8 mouse cellular contexts compared by ENCODE assay signal in the genomic region with DNA sequence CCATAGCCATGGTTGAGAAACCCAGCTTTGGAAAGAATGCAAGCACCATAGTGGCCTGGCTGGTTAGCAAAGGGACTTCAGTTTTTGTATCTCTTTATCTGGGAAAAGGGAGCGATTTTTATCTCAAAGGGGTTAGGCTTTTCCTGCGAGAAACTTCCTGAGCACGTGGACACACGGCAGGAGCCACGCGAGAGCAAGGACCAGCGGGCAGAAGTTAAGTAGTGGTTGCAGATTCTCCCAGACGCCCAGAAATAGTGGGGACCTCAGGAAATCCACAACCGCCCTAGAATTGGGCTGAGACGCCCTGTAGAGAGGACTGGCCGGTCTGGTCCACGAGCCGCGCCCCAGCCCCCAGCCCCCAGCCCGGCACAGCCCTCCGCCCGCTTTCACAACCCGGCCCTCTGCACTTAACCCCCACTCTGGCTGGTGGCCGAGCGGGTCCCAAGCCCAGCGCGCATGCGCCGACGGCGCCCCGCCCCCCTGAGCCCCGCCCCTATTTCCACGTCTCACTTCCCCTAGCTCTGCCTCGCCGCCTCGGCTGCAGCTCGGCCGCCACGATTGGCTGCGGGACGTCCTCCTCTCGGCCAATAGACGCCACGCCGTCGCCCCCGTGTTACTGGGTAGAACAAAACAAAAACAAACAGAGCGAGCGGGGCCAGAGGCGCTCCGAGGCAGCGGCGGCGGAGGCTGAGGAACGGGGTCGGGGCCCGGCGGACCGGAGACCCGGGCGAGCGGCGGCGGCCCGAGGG. TPM values are rescaled to one million over a fixed set of nuclear protein-coding genes. Genes with fewer than 3 reads are reported as not detected.
DNase-seq lines count a peak whose midpoint lies in the region; ATAC-seq and TF ChIP-seq lines count a peak whose summit lies in the region.

No protein-coding gene starts in this region.

- H3K4me2 ChIP-seq in lung, postnatal 0 days (replicated peaks; ENCODE audit: low read depth, low read length) = peak overlapping the region; percentile 82

- peak; percentile 100 for DNase-seq in MEL (ENCODE audit: low read depth, low spot score)
- peak; percentile 94 to 97 for DNase-seq in cerebellum, adult 2 months
- DNase-seq in forelimb bud, embryonic 11.5 days (ENCODE audit: low read depth, low spot score) = peak; percentile 96
- peak; percentile 99 for DNase-seq in hindbrain, embryonic 10.5 days (ENCODE audit: low spot score)
- DNase-seq in layer of hippocampus, adult 9-11 months = peak; percentile 98
- peak; percentile 99 for DNase-seq in lung, postnatal 0 days (ENCODE audit: low spot score)
- DNase-seq in ovary, postnatal 14 days (ENCODE audit: low spot score) = peak; percentile 89
- DNase-seq in thymus, postnatal 14 days = peak; percentile 96

- TF ChIP-seq EP300 in MEL (IDR thresholded peaks at IDR 0.05; ENCODE audit: low read depth in 1 of 2, low read length in 2 of 2) = peak; percentile 43 to 47; a peak in 2 of 4 replicates
- peak; percentile 11; the same call in 1 of the 2 replicates for TF ChIP-seq EP300 in lung, postnatal 0 days (IDR thresholded peaks at IDR 0.05)

- no peaks in the 10 kb centered on the region for H3K9me3 ChIP-seq in MEL (replicated peaks; ENCODE audit: insufficient read depth, low read length)
- H3K9me3 ChIP-seq in hindbrain, embryonic 10.5 days = no peaks in the 10 kb centered on the region
- H3K9me3 ChIP-seq in lung, postnatal 0 days (ENCODE audit: low read length) = no peaks in the 10 kb centered on the region

- ATAC-seq in lung, postnatal 0 days = peak; percentile 98

- H3K4me1 ChIP-seq in MEL (ENCODE audit: control insufficient read depth in 1 of 2, insufficient read depth in 2 of 2, low read length in 2 of 2) = peaks cover 13 to 17% of the 10 kb centered on the region in 2 experiments
- peaks cover 9% of the 10 kb centered on the region for H3K4me1 ChIP-seq in cerebellum, adult 2 months (ENCODE audit: control insufficient read depth, insufficient read depth, low read length)
- peaks cover 29% of the 10 kb centered on the region for H3K4me1 ChIP-seq in hindbrain, embryonic 10.5 days (replicated peaks)
- H3K4me1 ChIP-seq in lung, postnatal 0 days (ENCODE audit: insufficient read depth, low read depth, low read length) = peaks cover 14% of the 10 kb centered on the region

- no peak for TF ChIP-seq CTCF in MEL (IDR thresholded peaks at IDR 0.05 in 2 of 3, conservative IDR thresholded peaks at IDR 0.05 in 1 of 3; ENCODE audit: control insufficient read depth in 1 of 3, insufficient read depth in 1 of 3, low read depth in 2 of 3, low read length in 3 of 3, poor library complexity in 1 of 3, severe bottlenecking in 1 of 3)
- TF ChIP-seq CTCF in cerebellum, adult 2 months (IDR thresholded peaks at IDR 0.05; ENCODE audit: borderline replicate concordance, insufficient read depth, low read depth, low read length) = no peak
- peak; percentile 8; the same call in 1 of the 2 replicates for TF ChIP-seq CTCF in lung, postnatal 0 days (IDR thresholded peaks at IDR 0.05)

- peak overlapping the region; percentile 82 for H3K9ac ChIP-seq in MEL (ENCODE audit: control insufficient read depth, low read depth, low read length, poor library complexity, severe bottlenecking)
- peak overlapping the region; percentile 72 for H3K9ac ChIP-seq in lung, postnatal 0 days (replicated peaks; ENCODE audit: low read depth)

- H3K27ac ChIP-seq in MEL (ENCODE audit: control insufficient read depth, low read depth, low read length) = peak overlapping the region; percentile 88
- H3K27ac ChIP-seq in cerebellum, adult 2 months (ENCODE audit: insufficient read depth, low read length) = peak overlapping the region; percentile 77
- peak overlapping the region; percentile 93 for H3K27ac ChIP-seq in hindbrain, embryonic 10.5 days
- peak overlapping the region; percentile 94 for H3K27ac ChIP-seq in lung, postnatal 0 days (ENCODE audit: low read length)

- TF ChIP-seq POLR2A in MEL (IDR thresholded peaks at IDR 0.05; ENCODE audit: control insufficient read depth in 1 of 2, insufficient read depth in 1 of 2, low read depth in 1 of 2, low read length in 2 of 2, poor library complexity in 1 of 2) = peak; percentile 58 to 88
- peak; percentile 73 for TF ChIP-seq POLR2A in cerebellum, adult 2 months (IDR thresholded peaks at IDR 0.05; ENCODE audit: borderline replicate concordance, insufficient read depth, low read length)

- H3K27me3 ChIP-seq in MEL (ENCODE audit: control insufficient read depth in 1 of 2, insufficient read depth in 2 of 2, low read length in 2 of 2) = no peaks in the 10 kb centered on the region
- H3K27me3 ChIP-seq in cerebellum, adult 2 months (ENCODE audit: control insufficient read depth, insufficient read depth, low read length) = no peaks in the 10 kb centered on the region
- no peaks in the 10 kb centered on the region for H3K27me3 ChIP-seq in hindbrain, embryonic 10.5 days (ENCODE audit: insufficient read depth, poor library complexity, severe bottlenecking)
- H3K27me3 ChIP-seq in lung, postnatal 0 days (replicated peaks; ENCODE audit: insufficient read depth, low read length) = no peaks in the 10 kb centered on the region

- H3K36me3 ChIP-seq in MEL (ENCODE audit: control insufficient read depth in 1 of 2, insufficient read depth in 2 of 2, low read length in 2 of 2) = peaks cover 0 to 14% of the 10 kb centered on the region in 2 experiments; a peak in 2 of 4 replicates
- H3K36me3 ChIP-seq in hindbrain, embryonic 10.5 days = no peaks in the 10 kb centered on the region
- no peaks in the 10 kb centered on the region for H3K36me3 ChIP-seq in lung, postnatal 0 days (ENCODE audit: insufficient read depth, low read length)

- peaks cover 12% of the 10 kb centered on the region for H3K79me2 ChIP-seq in MEL (ENCODE audit: control insufficient read depth, insufficient read depth, low read length, poor library complexity)

- 2% methylated on average over 61 of the region's 61 CpGs for WGBS in cerebellum, adult 2 months
- WGBS in hindbrain, embryonic 10.5 days = 1% methylated on average over 61 of the region's 61 CpGs
- WGBS in lung, postnatal 0 days = under 1% methylated on average over 57 of the region's 61 CpGs

- peak overlapping the region; percentile 68 to 96 for H3K4me3 ChIP-seq in MEL (ENCODE audit: control insufficient read depth in 1 of 2, insufficient read depth in 1 of 2, low read depth in 2 of 2, low read length in 2 of 2)
- H3K4me3 ChIP-seq in cerebellum, adult 2 months (replicated peaks; ENCODE audit: insufficient read depth, low read depth, low read length) = peak overlapping the region; percentile 61
- H3K4me3 ChIP-seq in hindbrain, embryonic 10.5 days = peak overlapping the region; percentile 82
- peak overlapping the region; percentile 93 for H3K4me3 ChIP-seq in lung, postnatal 0 days (ENCODE audit: low read depth, low read length)

- TF ChIP-seq RAD21 in MEL (IDR thresholded peaks at IDR 0.05; ENCODE audit: low read depth, low read length) = no peak

TF ChIP-seq in MEL, 35 proteins besides CTCF, POLR2A, EP300 and RAD21 (continues in another document):
- TF ChIP-seq RCOR1 (IDR thresholded peaks at IDR 0.05; ENCODE audit: low read depth, low read length) (no peak), GATA1 (IDR thresholded peaks at IDR 0.05; ENCODE audit: low read depth, low read length) (no peak), ZC3H11A (IDR thresholded peaks at IDR 0.05; ENCODE audit: low read depth, low read length) (no peak; the same call in none of the 2 replicates), UBTF (IDR thresholded peaks at IDR 0.05; ENCODE audit: borderline replicate concordance, insufficient read depth, low read depth, low read length) (no peak), ZKSCAN1 (IDR thresholded peaks at IDR 0.05; ENCODE audit: low read depth, low read length) (no peak), NELFE (IDR thresholded peaks at IDR 0.05; ENCODE audit: low read depth, low read length) (peak; percentile 81), MAFK (IDR thresholded peaks at IDR 0.05; ENCODE audit: borderline replicate concordance, low read depth, low read length) (no peak), TBP (IDR thresholded peaks at IDR 0.05; ENCODE audit: low read depth, low read length) (peak; percentile 66; the same call in 1 of the 2 replicates), CHD1 (IDR thresholded peaks at IDR 0.05; ENCODE audit: low read depth, low read length) (0 out of 2 replicates have a peak, but pooled peaks have one; percentile 69), MXI1 (IDR thresholded peaks at IDR 0.05; ENCODE audit: low read depth, low read length) (peak; percentile 94), GABPA (IDR thresholded peaks at IDR 0.05; ENCODE audit: low read depth, low read length) (no peak), HCFC1 (IDR thresholded peaks at IDR 0.05; ENCODE audit: low read depth, low read length) (peak; percentile 54), MAX (IDR thresholded peaks at IDR 0.05; ENCODE audit: low read length) (peak; percentile 96), ZNF384 (IDR thresholded peaks at IDR 0.05; ENCODE audit: low read depth, low read length) (no peak), ETS1 (IDR thresholded peaks at IDR 0.05; ENCODE audit: low read depth, low read length) (peak; percentile 46), CHD2 (IDR thresholded peaks at IDR 0.05; ENCODE audit: low read length) (peak; percentile 79; the same call in 1 of the 2 replicates)

RNA-seq across cellular contexts. Expression of gene Pdcd4, which starts 10.9 kb away (rescaled TPM):
- 19.7 and 30.0 TPM in 2 replicates for total RNA-seq in MEL (2012; rRNA removed)
- 10 to 100 TPM in 1 of 2 experiments, not detected in 1; 37.6 TPM for polyA plus RNA-seq in MEL (2012; ENCODE audit: insufficient read depth in 1 of 2, insufficient read length in 2 of 2, low read depth in 1 of 2, low replicate concordance in 2 of 2, missing spikeins in 1 of 2)
- polyA plus RNA-seq in cerebellum, adult 2 months (2012; rRNA removed) = 40.0 and 42.3 TPM in 2 replicates
- polyA plus RNA-seq in hindbrain, embryonic 10.5 days (2016; fragmentation: Nextera tagmentation; extraction: Ambion mirVana) = 49.8 and 49.9 TPM in 2 replicates
- 64.6 and 68.9 TPM in 2 replicates for polyA plus RNA-seq in lung, postnatal 0 days (2015; fragmentation: Nextera tagmentation; extraction: Ambion mirVana)

RNA-seq across cellular contexts. Expression of gene Shoc2, which starts 41.2 kb away (rescaled TPM):
- 33.4 and 37.0 TPM in 2 replicates for total RNA-seq in MEL (2012; rRNA removed)
- 10 to 100 TPM in 1 of 2 experiments, not detected in 1; 55.6 TPM for polyA plus RNA-seq in MEL (2012; ENCODE audit: insufficient read depth in 1 of 2, insufficient read length in 2 of 2, low read depth in 1 of 2, low replicate concordance in 2 of 2, missing spikeins in 1 of 2)
- 31.0 and 31.9 TPM in 2 replicates for polyA plus RNA-seq in cerebellum, adult 2 months (2012; rRNA removed)
- 56.3 and 57.8 TPM in 2 replicates for polyA plus RNA-seq in hindbrain, embryonic 10.5 days (2016; fragmentation: Nextera tagmentation; extraction: Ambion mirVana)
- 26.7 and 30.2 TPM in 2 replicates for polyA plus RNA-seq in lung, postnatal 0 days (2015; fragmentation: Nextera tagmentation; extraction: Ambion mirVana)

RNA-seq across cellular contexts. Expression of gene Bbip1, which starts 41.5 kb away (rescaled TPM):
- 71.3 and 81.9 TPM in 2 replicates for total RNA-seq in MEL (2012; rRNA removed)
- 10 to 100 TPM in 1 of 2 experiments, not detected in 1; 75.9 TPM for polyA plus RNA-seq in MEL (2012; ENCODE audit: insufficient read depth in 1 of 2, insufficient read length in 2 of 2, low read depth in 1 of 2, low replicate concordance in 2 of 2, missing spikeins in 1 of 2)
- 73.3 and 81.1 TPM in 2 replicates for polyA plus RNA-seq in cerebellum, adult 2 months (2012; rRNA removed)
- polyA plus RNA-seq in hindbrain, embryonic 10.5 days (2016; fragmentation: Nextera tagmentation; extraction: Ambion mirVana) = 112 and 124 TPM in 2 replicates
- 46.7 and 58.4 TPM in 2 replicates for polyA plus RNA-seq in lung, postnatal 0 days (2015; fragmentation: Nextera tagmentation; extraction: Ambion mirVana)

Comparison
In these comparisons a context has a peak if more than half of its experiments do, and no peak if none do; other contexts are left out.
1. Peak in every context shown above with its lines: DNase-seq, ATAC-seq, H3K4me3 ChIP-seq and H3K27ac ChIP-seq.